In the genomic region with DNA sequence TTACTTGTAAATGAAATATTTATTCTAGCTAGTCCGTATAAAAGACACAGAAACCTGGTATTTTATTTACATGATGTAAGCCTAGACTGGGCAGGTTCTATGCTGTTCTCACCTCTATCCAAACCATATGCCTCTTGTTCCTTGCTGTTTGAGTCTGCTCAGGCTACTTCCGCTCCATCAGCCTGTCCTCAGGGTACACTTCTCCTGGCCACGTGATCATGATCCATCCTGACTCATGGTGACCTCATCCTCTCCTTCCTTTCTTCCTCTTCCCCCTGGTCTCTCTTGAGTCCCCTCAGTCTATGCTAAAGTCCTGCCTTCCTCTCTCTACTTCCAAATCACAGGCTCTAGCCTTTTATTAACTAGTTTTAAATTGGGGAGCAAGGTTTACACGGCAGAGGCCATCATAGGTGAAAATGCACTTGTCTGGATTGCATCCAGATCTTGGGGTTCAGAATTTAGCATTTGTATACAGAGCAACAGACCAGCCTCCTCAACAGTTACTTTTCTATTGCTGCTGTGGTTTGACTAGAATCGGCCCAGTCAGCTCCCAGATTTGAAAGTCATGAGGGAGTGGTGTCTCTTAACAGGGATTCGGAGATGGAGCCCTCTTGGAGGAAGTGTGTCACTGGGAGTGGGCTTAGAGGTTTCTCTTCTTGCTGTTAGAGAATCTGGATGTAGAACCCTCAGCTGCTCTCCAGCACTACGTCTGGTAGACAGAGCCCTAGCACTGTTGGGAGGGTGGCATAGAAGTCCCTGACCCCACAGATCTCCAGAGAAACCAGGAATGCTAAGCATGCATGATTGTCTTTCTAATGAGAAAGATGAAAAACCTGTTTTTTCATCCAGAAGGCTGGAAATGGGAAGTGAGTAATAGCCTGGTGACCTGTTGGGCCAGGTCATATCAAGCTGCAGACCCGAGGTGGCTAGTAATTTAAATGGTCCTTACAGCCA, we compare ENCODE assay signal across 11 mouse cellular contexts. TPM values are rescaled to one million over a fixed set of nuclear protein-coding genes. Genes with fewer than 3 reads are reported as not detected.
DNase-seq lines count a peak whose midpoint lies in the region; ATAC-seq and TF ChIP-seq lines count a peak whose summit lies in the region.
"Had no signal": no experiment of that assay in that cellular context is flagged by ENCODE, and none has a peak within 500 bp of the region (broad histone marks: within the 10 kb centered on the region; RNA-seq: fewer than 3 reads in every experiment).

No protein-coding gene starts in this region.

- no peaks in the 10 kb centered on the region for H3K9me3 ChIP-seq in heart, embryonic 12.5 days (replicated peaks)
- H3K9me3 ChIP-seq: hindbrain, embryonic 10.5 days had no signal

- 0 out of 2 replicates have a peak, but pooled peaks have one; percentile 7 for ATAC-seq in heart, embryonic 12.5 days (ENCODE audit: insufficient number of reproducible peaks, low FRiP score)
- ATAC-seq: forebrain, embryonic 16.5 days had no signal

- H3K9ac ChIP-seq in heart, adult 2 months (ENCODE audit: low read depth, low read length), result no peak overlapping the region
- no peak overlapping the region for H3K9ac ChIP-seq in heart, embryonic 12.5 days

- no peaks in the 10 kb centered on the region for H3K27me3 ChIP-seq in heart, adult 2 months (ENCODE audit: control insufficient read depth, insufficient read depth, low read length)
- no peaks in the 10 kb centered on the region for H3K27me3 ChIP-seq in heart, embryonic 12.5 days (replicated peaks)

- H3K4me3 ChIP-seq in heart, adult 2 months, result no peak overlapping the region
- no peak overlapping the region for H3K4me3 ChIP-seq in heart, embryonic 12.5 days
- H3K4me3 ChIP-seq: hindbrain, embryonic 10.5 days had no signal

- DNase-seq in heart, adult 2 months, result peak; percentile 16 to 47
- DNase-seq in heart, postnatal 25 days (ENCODE audit: low spot score), result no peak
- DNase-seq in 3134 (ENCODE audit: extremely low read depth, insufficient read length, low spot score), result peak; percentile 75
- peak; percentile 77 for DNase-seq in Muller cell, postnatal 12 days (ENCODE audit: inconsistent ontology term)
- no peak for DNase-seq in B cell, adult 2 months
- DNase-seq in ovary, adult 18-20 months (ENCODE audit: low spot score), result no peak
- no peak for DNase-seq in layer of hippocampus, adult 18-20 months (ENCODE audit: low spot score in 2 of 2)
- DNase-seq: cerebellum, adult 8-10 months had no signal

- intact Hi-C loops in heart, adult 2 months (cut with DNase I), result no loop called here
- intact Hi-C loops in heart, postnatal 25 days (cut with DNase I), result no loop called here

- TF ChIP-seq POLR2A in heart, adult 2 months (IDR thresholded peaks at IDR 0.05; ENCODE audit: insufficient read depth, low read depth, low read length), result no peak

- H3K27ac ChIP-seq in heart, adult 2 months, result no peak overlapping the region
- H3K27ac ChIP-seq in heart, embryonic 12.5 days (ENCODE audit: poor library complexity, severe bottlenecking), result no peak overlapping the region
- H3K27ac ChIP-seq: hindbrain, embryonic 10.5 days had no signal

- peaks cover 2% of the 10 kb centered on the region; the same call in 1 of the 2 replicates for H3K79me2 ChIP-seq in heart, adult 2 months (replicated peaks; ENCODE audit: control insufficient read depth, insufficient read depth, low read length)

- no peak for TF ChIP-seq EP300 in heart, adult 2 months (IDR thresholded peaks at IDR 0.05; ENCODE audit: insufficient read depth, low read depth, low read length)

- no peak for TF ChIP-seq CTCF in heart, adult 2 months (IDR thresholded peaks at IDR 0.05)

- 53% methylated on average over 8 of the region's 8 CpGs for WGBS in heart, adult 2 months
- 60% methylated on average over 8 of the region's 8 CpGs for WGBS in heart, embryonic 12.5 days

- peaks cover 2% of the 10 kb centered on the region for H3K36me3 ChIP-seq in heart, adult 2 months (ENCODE audit: control insufficient read depth, insufficient read depth, low read length)
- no peaks in the 10 kb centered on the region for H3K36me3 ChIP-seq in heart, embryonic 12.5 days
- H3K36me3 ChIP-seq: hindbrain, embryonic 10.5 days had no signal

- H3K4me1 ChIP-seq in heart, adult 2 months (ENCODE audit: control insufficient read depth, insufficient read depth, low read length), result peaks cover 5% of the 10 kb centered on the region
- H3K4me1 ChIP-seq in heart, embryonic 12.5 days (replicated peaks), result peaks cover 37% of the 10 kb centered on the region

- H3K4me2 ChIP-seq in heart, embryonic 12.5 days, result no peak overlapping the region

RNA-seq across cellular contexts. Expression of a gene that starts 6.1 kb away (rescaled TPM):
- total RNA-seq in heart, adult 2 months (2021), result 10 to 100 TPM in 1 of 2 experiments, 1 to 10 TPM in 1; 9.4 to 10.1 TPM
- 6.9 and 11.9 TPM in 2 replicates for polyA plus RNA-seq in heart, adult 2 months (2012; rRNA removed)
- 10 to 100 TPM; 10.1 to 11.6 TPM for total RNA-seq in heart, postnatal 25 days (2021)
- 5.0 and 5.7 TPM in 2 replicates for polyA plus RNA-seq in heart, embryonic 12.5 days (2016; fragmentation: Nextera tagmentation; extraction: Ambion mirVana)
- total RNA-seq in layer of hippocampus, adult 18-20 months (2021), result 1 to 10 TPM; 8.3 to 9.0 TPM

RNA-seq across cellular contexts. Expression of a gene that starts 6.3 kb away (rescaled TPM):
- total RNA-seq in heart, adult 2 months (2021), result 10 to 100 TPM; 18.1 to 26.3 TPM
- polyA plus RNA-seq in heart, adult 2 months (2012; rRNA removed), result 1.3 and 1.5 TPM in 2 replicates
- total RNA-seq in heart, postnatal 25 days (2021), result 10 to 100 TPM; 30.5 to 34.4 TPM
- polyA plus RNA-seq in heart, embryonic 12.5 days (2016; fragmentation: Nextera tagmentation; extraction: Ambion mirVana), result 4.4 and 5.9 TPM in 2 replicates
- total RNA-seq in layer of hippocampus, adult 18-20 months (2021), result 10 to 100 TPM; 24.5 to 27.2 TPM

RNA-seq across cellular contexts. Expression of a gene that starts 7.3 kb away (rescaled TPM):
- total RNA-seq in heart, adult 2 months (2021), result 1 to 10 TPM; 1.9 to 2.0 TPM
- polyA plus RNA-seq in heart, adult 2 months (2012; rRNA removed), result 0.35 TPM in 1 of 2 replicates, not detected in the other
- total RNA-seq in heart, postnatal 25 days (2021), result 1 to 10 TPM; 3.0 to 3.4 TPM
- not detected in 2 replicates for polyA plus RNA-seq in heart, embryonic 12.5 days (2016; fragmentation: Nextera tagmentation; extraction: Ambion mirVana)
- 10 to 100 TPM; 10.4 to 10.6 TPM for total RNA-seq in layer of hippocampus, adult 18-20 months (2021)
- polyA plus RNA-seq: forebrain, embryonic 16.5 days; hindbrain, embryonic 10.5 days had no signal

RNA-seq across cellular contexts. Expression of a gene that starts 7.5 kb away (rescaled TPM):
- 10 to 100 TPM; 22.6 to 28.7 TPM for total RNA-seq in heart, adult 2 months (2021)
- polyA plus RNA-seq in heart, adult 2 months (2012; rRNA removed), result 22.3 and 36.0 TPM in 2 replicates
- total RNA-seq in heart, postnatal 25 days (2021), result 10 to 100 TPM; 19.3 to 22.2 TPM
- 44.4 and 45.6 TPM in 2 replicates for polyA plus RNA-seq in heart, embryonic 12.5 days (2016; fragmentation: Nextera tagmentation; extraction: Ambion mirVana)
- 10 to 100 TPM; 18.2 to 19.4 TPM for total RNA-seq in layer of hippocampus, adult 18-20 months (2021)

RNA-seq across cellular contexts. Expression of a gene that starts 12.0 kb away (rescaled TPM):
- 1 to 10 TPM; 5.5 to 6.2 TPM for total RNA-seq in heart, adult 2 months (2021)
- 9.2 and 12.0 TPM in 2 replicates for polyA plus RNA-seq in heart, adult 2 months (2012; rRNA removed)
- 10 to 100 TPM in 1 of 2 experiments, 1 to 10 TPM in 1; 9.3 to 10.4 TPM for total RNA-seq in heart, postnatal 25 days (2021)
- polyA plus RNA-seq in heart, embryonic 12.5 days (2016; fragmentation: Nextera tagmentation; extraction: Ambion mirVana), result 2.5 and 3.7 TPM in 2 replicates
- 10 to 100 TPM in 1 of 2 experiments, 1 to 10 TPM in 1; 7.7 to 11.1 TPM for total RNA-seq in layer of hippocampus, adult 18-20 months (2021)

Comparison
In these comparisons a context has a peak if more than half of its experiments do, and no peak if none do; other contexts are left out.
1. DNase-seq: peak in heart, adult 2 months (2 of 2), 3134 (single experiment) and Muller cell, postnatal 12 days (single experiment); none in heart, postnatal 25 days (single experiment), B cell, adult 2 months (0 of 2), ovary, adult 18-20 months (single experiment) and layer of hippocampus, adult 18-20 months (0 of 2).